ENCODE assay signal across 8 mouse cellular contexts in genomic region chr1:120757283-120757821, GRCm38 (mm10).
DNase-seq lines count a peak whose midpoint lies in the region; ATAC-seq and TF ChIP-seq lines count a peak whose summit lies in the region.

No protein-coding gene starts in this region.

- H3K9me3 ChIP-seq in hindbrain, embryonic 11.5 days (ENCODE audit: control insufficient read depth, low read length), result no peaks in the 10 kb centered on the region
- H3K9me3 ChIP-seq in hindbrain, embryonic 14.5 days (ENCODE audit: control insufficient read depth, low read length), result no peaks in the 10 kb centered on the region

- TF ChIP-seq POLR2A in kidney, adult 2 months (IDR thresholded peaks at IDR 0.05; ENCODE audit: low read depth, low read length), result no peak

- H3K36me3 ChIP-seq in hindbrain, embryonic 11.5 days (ENCODE audit: control insufficient read depth, insufficient read depth, low read length), result no peaks in the 10 kb centered on the region
- no peaks in the 10 kb centered on the region for H3K36me3 ChIP-seq in hindbrain, embryonic 14.5 days (replicated peaks; ENCODE audit: control insufficient read depth, insufficient read depth)
- no peaks in the 10 kb centered on the region for H3K36me3 ChIP-seq in kidney, adult 2 months (ENCODE audit: control insufficient read depth, insufficient read depth, low read length)

- no peak for TF ChIP-seq CTCF in kidney, adult 2 months (conservative IDR thresholded peaks at IDR 0.05; ENCODE audit: insufficient read depth, insufficient read length, low read depth, low read length)

- no peaks in the 10 kb centered on the region for H3K27me3 ChIP-seq in hindbrain, embryonic 11.5 days (ENCODE audit: control insufficient read depth, insufficient read depth, low read length)
- no peaks in the 10 kb centered on the region for H3K27me3 ChIP-seq in hindbrain, embryonic 14.5 days (ENCODE audit: control insufficient read depth, insufficient read depth, low read length)
- H3K27me3 ChIP-seq in kidney, adult 2 months (replicated peaks; ENCODE audit: control insufficient read depth, insufficient read depth, low read length), result no peaks in the 10 kb centered on the region

- no peak overlapping the region for H3K27ac ChIP-seq in hindbrain, embryonic 11.5 days (ENCODE audit: low read depth, low read length)
- no peak overlapping the region for H3K27ac ChIP-seq in hindbrain, embryonic 14.5 days
- H3K27ac ChIP-seq in kidney, adult 2 months (ENCODE audit: insufficient read depth, low read depth, low read length), result no peak overlapping the region

- H3K4me2 ChIP-seq in hindbrain, embryonic 11.5 days (replicated peaks; ENCODE audit: low read depth, low read length), result no peak overlapping the region
- no peak overlapping the region for H3K4me2 ChIP-seq in hindbrain, embryonic 14.5 days (replicated peaks)

- H3K9ac ChIP-seq in hindbrain, embryonic 11.5 days (ENCODE audit: low read depth, low read length), result no peak overlapping the region
- no peak overlapping the region for H3K9ac ChIP-seq in hindbrain, embryonic 14.5 days

- ATAC-seq in hindbrain, embryonic 11.5 days (ENCODE audit: low FRiP score), result no peak
- no peak for ATAC-seq in hindbrain, embryonic 14.5 days (ENCODE audit: low FRiP score)
- ATAC-seq in megakaryocyte-erythroid progenitor cell, adult 5-6 weeks (replicated peaks; ENCODE audit: low FRiP score, low TSS enrichment, poor library complexity, severe bottlenecking), result no peak
- no peak for ATAC-seq in megakaryocyte, adult 5-6 weeks (ENCODE audit: poor library complexity, severe bottlenecking)

- DNase-seq in hindbrain, embryonic 11.5 days (ENCODE audit: low spot score), result peak; percentile 21
- DNase-seq in hindbrain, embryonic 14.5 days (ENCODE audit: low spot score), result no peak
- peak; percentile 58 for DNase-seq in adrenal gland, adult 8-10 months
- peak; percentile 82 to 84 for DNase-seq in heart, adult 18-20 months
- DNase-seq in lung, postnatal 14 days, result peak; percentile 44
- no peak for DNase-seq in kidney, adult 2 months

- H3K4me3 ChIP-seq in hindbrain, embryonic 11.5 days (ENCODE audit: low read depth, low read length), result no peak overlapping the region
- no peak overlapping the region for H3K4me3 ChIP-seq in hindbrain, embryonic 14.5 days (replicated peaks; ENCODE audit: low read length)
- no peak overlapping the region for H3K4me3 ChIP-seq in kidney, adult 2 months (ENCODE audit: insufficient read depth, low read depth, low read length)

- WGBS in hindbrain, embryonic 11.5 days, result 59% methylated on average over 9 of the region's 9 CpGs
- 60% methylated on average over 9 of the region's 9 CpGs for WGBS in hindbrain, embryonic 14.5 days
- 38% methylated on average over 9 of the region's 9 CpGs for WGBS in kidney, adult 2 months

- H3K4me1 ChIP-seq in hindbrain, embryonic 11.5 days (replicated peaks; ENCODE audit: control insufficient read depth, insufficient read depth, low read length), result no peaks in the 10 kb centered on the region
- H3K4me1 ChIP-seq in hindbrain, embryonic 14.5 days (replicated peaks; ENCODE audit: control insufficient read depth, insufficient read depth, low read length), result no peaks in the 10 kb centered on the region
- H3K4me1 ChIP-seq in kidney, adult 2 months (ENCODE audit: control insufficient read depth, insufficient read depth, low read length), result no peaks in the 10 kb centered on the region

Comparison
In these comparisons a context has a peak if more than half of its experiments do, and no peak if none do; other contexts are left out.
1. DNase-seq: peak in hindbrain, embryonic 11.5 days (single experiment), adrenal gland, adult 8-10 months (single experiment), heart, adult 18-20 months (2 of 2) and lung, postnatal 14 days (single experiment); none in hindbrain, embryonic 14.5 days (single experiment) and kidney, adult 2 months (single experiment).